Mouse (Mus musculus) left cerebral cortex, adult 9 months (tissue): ENCODE results near the gene Egln1.

ENCODE experiments used
- DNase-seq, 2 experiments: peaks; one replicate each; pipeline ENCODE4 v3.0.0; 2022; ENCODE audit warnings: low spot score in 2 of 2

Egln1 gene

DNA sequence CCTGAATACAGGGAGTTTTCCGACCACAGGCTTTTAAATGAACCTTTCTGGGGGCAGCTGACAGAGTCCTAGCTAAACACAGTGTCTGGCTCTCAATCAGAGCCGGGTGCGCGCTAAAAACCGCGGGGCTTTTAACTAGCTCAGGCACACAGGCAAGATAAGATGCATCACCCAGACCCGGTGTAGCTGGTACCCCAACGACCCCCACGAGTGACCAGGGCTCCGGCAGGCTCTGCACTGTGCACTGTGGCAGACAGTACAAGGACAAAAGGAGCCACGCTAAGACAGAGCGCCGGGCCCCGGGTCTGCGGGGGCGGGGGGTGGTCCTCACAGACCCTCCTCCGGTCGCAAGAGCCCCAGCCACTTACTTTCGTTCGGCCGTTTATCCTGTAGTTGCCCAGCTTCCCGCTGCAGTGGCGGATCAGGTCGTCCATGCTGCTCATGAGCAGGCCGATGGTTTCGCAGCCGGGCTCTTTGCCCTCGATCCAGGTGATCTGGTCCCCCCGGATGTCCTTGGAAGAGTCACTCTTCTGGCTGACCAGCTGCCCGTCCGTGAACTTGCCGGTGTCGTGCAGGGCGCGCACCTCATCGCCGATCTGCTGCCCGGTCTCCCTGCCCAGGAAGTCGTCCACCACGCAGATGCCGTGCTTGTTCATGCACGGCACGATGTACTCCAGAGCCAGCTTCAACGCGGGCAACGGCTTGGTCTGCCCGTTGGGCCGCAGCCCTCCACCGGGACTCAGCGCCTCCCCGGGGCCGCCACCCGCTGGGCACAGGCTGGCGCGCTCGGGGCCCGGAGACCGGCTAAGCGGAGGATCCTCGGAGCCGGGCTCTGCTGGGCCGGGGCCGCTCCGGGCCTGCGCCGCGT, 1.0 kb downstream of the Egln1 start:
- peak in 1 of 2 experiments; percentile 38 for DNase-seq

DNA sequence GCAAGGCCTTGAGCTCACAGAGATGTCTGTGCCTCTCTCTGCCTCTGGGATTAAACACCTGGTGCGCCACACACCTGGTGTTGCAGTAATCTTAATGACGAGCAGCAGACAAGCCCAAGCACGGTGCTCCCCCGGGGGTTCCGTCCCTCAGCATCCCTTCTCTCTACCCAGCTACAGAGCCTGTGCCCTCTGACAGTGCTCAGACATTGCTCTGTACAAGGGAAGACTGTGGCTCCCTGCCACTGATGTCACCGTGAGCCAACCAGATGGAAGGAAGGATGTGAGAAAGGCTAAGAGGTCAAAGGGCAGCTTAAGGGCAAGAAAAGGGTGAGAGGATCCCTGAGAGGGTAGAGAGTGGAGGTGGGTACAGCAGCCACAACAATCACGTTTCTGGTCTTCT, 4.7 kb downstream of the Egln1 start:
- no peak for DNase-seq

DNA sequence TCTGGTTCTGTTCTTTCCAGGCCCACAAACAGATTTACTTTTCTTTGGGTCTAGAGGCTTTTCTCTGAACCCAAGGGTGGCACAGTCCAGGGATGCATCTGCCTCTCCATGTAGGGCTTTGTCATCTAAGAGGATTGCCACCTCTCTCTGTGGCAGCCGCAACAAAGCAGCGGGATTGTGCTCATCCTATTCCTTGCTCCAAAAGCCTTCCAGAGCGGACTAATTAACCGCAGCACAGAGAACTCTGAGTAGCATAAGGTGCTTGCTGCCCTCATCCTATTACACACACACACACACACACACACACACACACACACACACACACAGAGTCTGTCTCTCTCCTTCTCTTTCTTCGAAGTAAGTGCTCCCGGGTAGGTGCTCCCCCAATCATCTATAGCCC, 5.3 kb downstream of the Egln1 start:
- DNase-seq = no peak

DNA sequence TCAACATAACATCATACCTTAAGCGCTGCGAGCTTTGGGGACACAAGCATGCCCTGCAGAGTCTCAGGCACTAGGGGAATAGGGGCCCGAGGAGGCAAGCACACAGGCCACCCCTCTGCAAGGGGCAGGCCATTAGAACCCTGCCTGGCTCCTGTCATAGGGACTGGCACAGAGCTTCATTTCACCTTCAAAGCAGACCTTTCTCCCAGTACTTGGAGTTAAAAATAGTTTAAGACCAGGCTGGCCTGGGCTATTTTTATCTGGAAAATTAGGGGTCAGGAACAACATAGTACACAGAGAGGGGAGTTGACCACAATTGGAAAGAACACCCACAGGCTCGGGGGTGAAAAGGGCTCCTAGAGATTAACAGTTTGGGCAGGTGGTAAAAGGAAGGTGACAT, 11.8 kb downstream of the Egln1 start:
- DNase-seq = no peak

DNA sequence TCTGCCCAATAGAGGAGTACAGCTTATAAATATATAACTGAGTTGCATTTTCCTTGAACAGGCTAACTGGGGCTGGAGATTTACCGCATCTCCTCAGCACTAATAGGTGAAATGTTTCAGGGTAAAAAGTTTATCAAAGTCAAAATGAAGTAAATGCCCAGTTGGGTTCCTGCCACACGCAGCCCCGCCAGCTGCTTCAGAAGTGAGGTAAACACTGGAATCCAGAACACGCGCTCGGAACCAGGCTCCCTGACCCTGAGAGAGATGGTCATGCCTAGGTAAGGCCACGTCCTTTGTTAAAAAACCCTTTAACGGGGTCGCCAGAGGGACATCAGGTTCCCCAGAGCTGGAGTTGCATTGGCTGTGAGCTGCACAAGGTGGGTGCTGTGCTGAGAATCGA, 12.4 kb downstream of the Egln1 start:
- DNase-seq = no peak

DNA sequence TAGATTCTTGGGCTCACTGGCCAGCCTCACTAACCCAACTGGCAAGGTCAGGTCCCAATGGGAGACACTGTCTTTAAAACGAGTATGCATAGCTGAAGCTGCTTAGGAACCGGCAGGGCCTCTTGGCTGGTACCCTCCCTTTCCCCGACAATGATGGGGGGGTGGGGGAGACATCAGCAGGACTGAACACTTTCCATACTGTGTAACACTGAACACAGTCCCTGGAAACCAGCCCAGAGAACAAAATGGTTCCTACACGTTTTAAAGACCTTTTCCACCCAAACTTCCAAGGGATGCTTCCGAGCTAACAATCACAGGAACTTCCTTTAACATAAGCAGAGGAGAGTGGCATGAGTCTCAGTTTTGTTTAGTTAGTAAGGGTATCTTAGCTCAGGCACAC, 14.0 kb downstream of the Egln1 start:
- no peak for DNase-seq

- DNase-seq = no peak
Observed at GRCm38 (mm10) chr8:124932435-124932834, 16.7 kb downstream of the Egln1 start.

- DNase-seq = no peak
Observed at GRCm38 (mm10) chr8:124930649-124931048, 18.5 kb downstream of the Egln1 start.

- DNase-seq = peak in 1 of 2 experiments; percentile 26
Observed at GRCm38 (mm10) chr8:124930086-124930485, 19.0 kb downstream of the Egln1 start.

GRCm38 (mm10) chr8:124929006-124929405, 20.1 kb downstream of the Egln1 start:
- no peak for DNase-seq

DNA sequence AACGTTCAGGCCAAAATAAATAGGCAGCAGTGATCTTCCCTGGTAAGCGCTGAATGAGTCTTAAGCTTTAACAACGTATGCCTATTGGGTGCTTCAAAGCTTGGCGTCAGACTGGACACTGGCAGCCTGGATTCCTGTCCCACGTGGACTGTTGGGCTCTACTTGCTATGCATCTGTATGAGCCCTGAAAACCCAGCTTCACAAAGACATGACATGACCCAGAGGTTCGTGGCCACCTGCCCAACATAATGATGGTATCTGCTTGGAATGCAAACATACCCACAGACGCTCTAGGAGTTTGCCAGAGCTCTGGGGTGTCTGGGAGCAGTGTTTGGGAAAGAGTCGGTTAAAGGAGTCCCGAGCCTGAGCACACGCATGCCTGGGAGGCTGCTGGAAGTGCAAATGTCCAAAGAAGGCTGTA, 22.8 kb downstream of the Egln1 start:
- no peak for DNase-seq

- DNase-seq = no peak
Observed at GRCm38 (mm10) chr8:124925544-124926266, 23.4 kb downstream of the Egln1 start.

DNA sequence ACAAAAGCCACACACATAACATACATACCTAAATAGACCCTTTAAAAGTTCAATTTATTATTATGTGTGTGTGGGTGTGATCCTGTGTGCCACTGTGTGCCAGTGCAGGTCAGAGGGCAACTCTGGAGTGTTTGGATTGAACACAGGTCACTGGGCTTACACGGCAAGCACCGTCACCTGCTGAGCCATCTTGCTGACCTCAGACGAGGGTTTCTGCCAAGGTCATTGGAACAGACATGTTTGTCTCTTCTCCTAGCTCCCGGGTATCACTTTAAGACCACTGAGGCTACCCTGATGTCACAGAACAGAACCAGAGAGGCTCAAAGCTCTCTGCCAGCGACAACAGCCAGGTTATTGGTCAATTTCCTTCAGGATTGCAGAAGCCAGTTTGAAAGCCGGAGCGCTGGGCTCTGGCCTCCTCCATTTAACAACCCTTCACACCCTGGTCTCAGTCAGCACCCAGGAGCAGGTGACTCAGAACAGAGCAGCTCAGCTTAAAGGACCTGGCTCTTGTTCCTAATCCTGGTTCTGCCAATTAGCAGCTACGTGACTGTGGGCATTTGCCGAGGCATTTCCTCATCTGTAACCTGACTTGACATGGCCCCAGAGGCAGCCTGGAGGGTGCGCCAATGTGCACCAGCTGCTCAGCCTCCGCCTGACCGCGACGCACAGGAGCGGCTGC, 25.0 kb downstream of the Egln1 start:
- DNase-seq = no peak

GRCm38 (mm10) chr8:124922490-124923089, 26.5 kb downstream of the Egln1 start:
- DNase-seq = no peak

GRCm38 (mm10) chr8:124921369-124922279, 27.5 kb downstream of the Egln1 start:
- DNase-seq = no peak

DNA sequence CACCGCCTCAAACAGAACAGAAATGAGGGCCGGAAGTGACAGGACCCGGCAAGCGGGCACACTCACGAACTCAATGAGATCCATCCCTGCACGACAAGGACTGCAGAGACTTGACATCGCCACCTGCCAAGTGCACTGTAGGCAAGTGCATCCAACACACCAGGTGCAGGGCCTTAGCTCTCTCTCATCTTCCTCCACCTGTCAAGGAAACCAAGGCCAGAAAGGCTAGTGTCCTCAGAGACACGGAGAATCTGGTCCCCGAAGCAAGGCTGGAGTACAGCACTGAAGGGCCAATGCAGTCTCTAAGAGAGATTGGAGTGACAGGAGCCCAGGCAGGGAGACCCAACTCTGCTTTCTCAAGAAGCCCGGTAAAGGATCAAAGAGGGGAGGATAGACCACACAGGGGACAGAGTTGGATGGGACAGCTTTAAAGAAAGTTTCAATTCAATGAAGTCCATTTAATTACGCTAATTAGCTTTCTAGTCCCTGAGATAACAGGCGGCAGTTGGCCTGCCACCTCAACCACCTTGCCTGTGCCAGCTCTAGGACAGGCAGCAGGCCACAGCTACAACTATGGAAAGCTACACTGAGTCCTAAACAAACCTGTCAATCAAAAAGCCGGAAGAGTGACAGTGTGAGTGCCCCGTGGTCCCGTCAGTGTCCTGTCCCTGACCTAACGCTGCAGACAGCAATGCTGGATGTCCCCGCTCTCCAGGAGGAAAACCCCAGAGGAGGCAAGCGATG, 31.2 kb downstream of the Egln1 start:
- no peak for DNase-seq

GRCm38 (mm10) chr8:124914061-124914460, 35.1 kb downstream of the Egln1 start:
- DNase-seq = no peak

DNA sequence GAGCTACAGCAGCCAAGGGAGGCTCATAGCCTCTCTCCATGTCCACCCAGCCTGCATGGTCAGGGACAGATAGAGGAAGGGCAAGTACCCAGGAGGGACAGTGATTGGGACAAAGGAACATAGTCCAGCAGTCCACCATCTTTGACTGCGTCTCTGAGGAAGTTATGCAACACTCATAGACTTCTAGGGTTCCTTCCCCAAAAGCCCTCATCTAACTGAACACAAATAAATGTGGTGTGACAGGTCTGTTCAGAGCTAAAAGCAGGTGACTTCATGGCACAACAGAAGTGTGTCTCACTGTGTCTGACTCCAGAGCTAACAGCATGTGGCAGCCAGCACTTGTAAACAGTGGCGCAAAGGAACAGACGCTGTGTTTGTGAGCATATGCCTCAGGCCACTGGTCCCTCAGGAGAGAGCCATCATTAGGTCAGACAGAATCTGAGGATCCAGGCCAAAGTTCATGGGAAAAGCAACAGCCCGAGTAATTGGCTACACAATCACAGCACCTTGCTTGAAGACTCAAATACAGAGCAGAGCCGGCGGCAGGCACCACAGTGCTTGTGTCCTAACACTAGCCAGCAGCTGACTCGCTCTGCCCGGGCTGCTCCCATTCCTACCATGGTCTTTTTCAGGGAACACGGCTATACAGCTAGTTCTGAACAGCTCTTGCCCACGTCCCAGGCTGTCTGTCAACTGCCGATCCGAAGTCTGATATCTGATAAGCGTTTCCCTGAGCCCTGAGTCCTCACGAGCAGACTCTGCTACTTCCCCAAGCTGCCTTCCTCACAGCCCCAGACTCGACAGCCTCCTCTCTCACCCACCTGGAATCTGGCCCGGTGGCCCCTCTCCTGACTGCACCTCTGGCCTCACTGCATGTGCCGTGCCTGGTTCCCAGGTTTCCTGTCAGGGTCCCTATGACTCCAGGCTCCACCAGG, 36.9 kb downstream of the Egln1 start:
- DNase-seq = no peak

DNA sequence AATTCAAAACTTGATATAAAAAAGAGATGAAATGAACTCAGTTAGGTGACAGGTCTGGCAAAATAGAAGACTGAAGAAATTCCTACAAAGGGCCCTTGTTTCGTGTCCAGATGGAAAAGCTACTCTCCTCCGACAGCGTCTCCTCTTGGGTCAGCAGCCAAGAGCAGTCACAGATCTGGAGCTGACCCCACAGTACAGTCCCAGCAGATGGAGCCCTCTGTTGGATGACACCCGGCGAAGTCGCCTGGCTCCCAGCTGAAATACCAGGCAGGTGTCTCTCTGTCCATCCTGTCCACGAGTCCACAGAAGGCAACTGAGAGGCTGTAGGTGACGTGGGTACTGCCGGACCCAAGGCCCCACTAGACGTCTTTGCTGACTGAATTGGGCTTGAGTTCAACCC, 38.8 kb downstream of the Egln1 start:
- DNase-seq = no peak
